Mouse (Mus musculus) left cerebral cortex, postnatal 10 days (tissue): ENCODE measurements around the gene Tgtp2. TPM values are rescaled to one million over a fixed set of nuclear protein-coding genes. Genes with fewer than 3 reads are reported as not detected.
"Not testable (repeated sequence)": the region's sequence is repeated elsewhere in the genome, so short reads cannot be mapped to it uniquely, and the experiment has no call there.

Experiments
- DNase-seq, 2 experiments: peaks; one replicate each; pipeline ENCODE4 v3.0.0; 2021 to 2022; ENCODE audit warnings: low spot score in 2 of 2, mixed read lengths in 1 of 2; ENCODE audit errors: extremely low spot score in 1 of 2
- intact Hi-C: fragments of 180-260 bp; cut with DNase I; formaldehyde crosslinking; loops from one replicate; pipeline ENCODE4 v1.15.1; 2025
- total RNA-seq, 2 experiments: library from RNA; stranded (reverse); gene quantifications; 2 replicates each; pipeline ENCODE4 v1.2.3; 2021

Gene Tgtp2
- not detected for total RNA-seq

DNA sequence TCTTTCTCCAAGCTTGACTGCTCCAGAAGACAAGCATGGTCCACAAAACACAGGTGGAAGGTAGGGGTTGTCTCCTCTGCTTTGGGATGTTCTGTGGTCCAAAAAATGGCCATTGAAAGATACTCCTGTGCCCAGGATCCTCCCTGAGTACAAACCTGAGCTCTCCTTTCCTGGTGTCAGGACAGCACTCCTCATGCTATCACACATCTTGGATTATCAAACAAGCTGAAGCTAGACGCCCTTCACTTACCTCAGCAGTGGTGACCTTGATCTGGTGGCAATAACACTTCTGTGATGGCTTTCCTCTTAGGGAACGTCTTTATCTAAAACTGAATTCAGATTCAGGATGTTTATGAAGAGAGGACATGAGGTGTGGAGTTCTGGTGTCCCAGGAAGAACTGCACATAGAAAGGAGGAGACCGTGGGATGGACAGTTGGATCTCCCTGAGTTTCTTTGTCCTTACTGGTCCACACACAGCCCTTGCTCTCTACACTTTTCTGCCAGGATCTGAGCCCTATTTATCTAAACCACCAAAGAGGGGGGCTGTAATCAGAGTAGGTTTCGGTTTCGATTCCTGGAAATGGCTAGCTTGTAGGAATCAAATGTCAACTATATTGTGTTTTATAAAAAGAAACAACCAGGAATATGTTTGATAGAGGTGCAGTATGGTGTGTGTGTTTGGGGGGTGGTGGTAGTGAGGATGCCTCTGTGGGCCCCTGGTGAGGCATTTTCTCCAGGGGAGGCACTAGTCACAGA, at the start of gene Tgtp2:
Gene Tgtp2 (minus strand): TSS at position 494 of the 757 bp plus-strand sequence.
- DNase-seq, intact Hi-C loops: not testable (repeated sequence)

DNA sequence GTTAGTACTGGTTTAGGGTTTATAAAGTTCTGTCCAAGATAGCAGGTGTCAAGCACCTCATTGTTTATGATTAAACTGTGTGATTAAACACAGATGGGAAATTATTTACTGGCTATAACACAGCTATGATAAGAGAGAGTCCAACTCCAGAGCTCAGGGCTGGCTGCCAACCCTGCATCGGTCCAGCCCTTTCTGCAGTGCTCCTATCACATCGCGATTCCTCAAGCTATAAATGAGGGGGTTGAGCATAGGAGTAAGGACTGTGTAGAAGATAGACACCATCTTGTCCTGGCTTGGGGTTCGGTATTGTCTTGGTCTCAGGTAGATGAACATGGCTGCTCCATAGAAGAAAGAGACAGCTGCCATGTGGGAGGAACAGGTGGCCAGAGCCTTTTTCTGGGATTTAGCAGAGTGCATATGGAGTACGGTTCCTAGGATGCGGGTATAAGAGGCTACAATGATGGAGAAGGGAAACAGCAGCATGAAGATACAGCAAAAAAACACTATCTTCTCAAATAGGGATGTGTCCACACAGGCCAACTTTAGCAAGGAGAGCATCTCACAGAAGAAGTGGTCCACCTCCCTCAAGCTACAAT, 48.7 kb upstream of the Tgtp2 start:
- intact Hi-C loops: loop anchor here (5.0 kb wide), 1 partner anchor 160 kb away; no protein-coding TSS in a partner anchor
- peak in 1 of 2 experiments; percentile 19 for DNase-seq

DNA sequence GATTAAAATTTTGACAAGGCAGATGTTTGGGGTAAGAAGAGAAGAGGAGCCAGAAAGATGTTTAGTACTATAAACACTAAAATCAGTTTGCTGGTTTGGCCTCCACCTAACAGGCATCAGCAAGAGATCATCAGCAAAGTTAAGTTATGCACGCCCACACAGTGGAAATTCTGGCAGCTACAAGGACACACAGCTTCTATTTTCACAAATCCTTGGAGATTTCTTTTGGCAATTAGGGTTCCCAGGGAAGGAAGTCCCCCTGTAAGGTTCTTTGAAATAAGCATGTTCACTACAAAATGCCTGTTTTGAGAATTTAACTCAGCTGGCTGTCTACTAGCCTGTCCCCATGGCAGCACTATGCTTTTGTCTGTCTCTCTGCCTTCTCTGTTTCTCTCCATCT, 47.0 kb upstream of the Tgtp2 start:
- no peak for DNase-seq
- intact Hi-C loops: loop anchor here (5.0 kb wide), 1 partner anchor 161 kb away; no protein-coding TSS in a partner anchor

DNA sequence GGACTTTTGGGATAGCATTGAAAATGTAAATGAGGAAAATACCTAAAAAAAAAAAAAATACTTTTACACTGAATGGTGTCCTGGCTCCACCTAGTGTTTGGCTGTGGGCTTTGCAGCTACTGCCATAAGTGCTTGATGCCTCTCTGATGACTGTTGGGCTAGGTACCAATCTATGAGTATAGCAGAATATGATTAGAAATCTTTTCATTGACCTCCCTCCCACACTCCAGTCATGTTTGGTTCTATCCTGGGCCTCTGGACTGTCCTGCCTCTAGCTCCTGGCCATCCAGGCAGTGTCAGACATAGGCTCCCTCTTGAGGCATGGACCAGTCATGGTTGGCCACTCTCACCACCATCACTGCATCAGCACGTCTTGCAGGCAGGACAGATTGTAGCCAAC, 44.8 kb upstream of the Tgtp2 start:
- intact Hi-C loops: loop anchor here (5.0 kb wide), 1 partner anchor 322 kb away; no protein-coding TSS in a partner anchor
- no peak for DNase-seq

DNA sequence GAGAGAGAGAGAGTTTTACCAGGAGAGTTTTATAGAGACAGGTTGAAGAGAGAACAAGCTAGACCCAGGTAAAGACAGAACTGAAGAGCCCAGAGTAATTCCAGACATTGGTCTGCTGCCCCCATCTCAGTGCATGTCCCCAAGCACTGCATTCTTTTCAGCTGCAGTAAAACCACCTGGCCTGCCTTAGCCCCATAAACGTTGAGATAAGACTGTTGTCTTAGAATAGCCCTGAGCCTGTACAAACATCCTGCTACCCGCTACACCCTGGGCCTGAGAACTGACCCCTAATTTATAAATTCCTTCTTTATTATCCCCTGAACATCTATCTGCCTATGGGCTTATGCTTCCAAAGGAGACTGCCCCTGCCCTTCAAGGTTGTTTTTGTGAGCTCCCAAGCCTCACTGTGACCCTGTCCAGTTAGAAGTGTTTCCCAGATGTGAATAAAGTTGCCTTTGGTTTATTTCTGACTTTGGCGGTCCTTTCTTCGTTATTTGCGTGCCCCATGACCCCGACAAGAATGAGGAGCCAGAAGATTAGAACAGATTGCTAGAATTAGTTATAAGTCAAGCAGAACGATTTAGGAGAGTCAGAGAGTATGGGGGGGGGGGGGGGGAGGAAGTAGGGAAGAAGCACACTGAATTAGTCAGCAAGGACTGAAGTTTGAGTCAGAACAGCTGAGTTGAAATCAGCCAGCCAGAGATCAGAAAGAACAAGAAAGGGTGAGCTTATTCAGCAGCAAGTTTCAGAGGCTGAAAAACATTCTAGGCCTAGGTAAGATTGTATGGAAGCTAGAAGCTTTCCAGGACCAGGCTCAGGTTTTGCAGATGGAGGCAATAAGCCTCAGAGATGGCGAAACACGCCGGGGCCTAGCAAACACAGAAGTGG, 43.9 kb upstream of the Tgtp2 start:
- intact Hi-C loops: loop anchor here (5.0 kb wide), 1 partner anchor 321 kb away; no protein-coding TSS in a partner anchor

DNA sequence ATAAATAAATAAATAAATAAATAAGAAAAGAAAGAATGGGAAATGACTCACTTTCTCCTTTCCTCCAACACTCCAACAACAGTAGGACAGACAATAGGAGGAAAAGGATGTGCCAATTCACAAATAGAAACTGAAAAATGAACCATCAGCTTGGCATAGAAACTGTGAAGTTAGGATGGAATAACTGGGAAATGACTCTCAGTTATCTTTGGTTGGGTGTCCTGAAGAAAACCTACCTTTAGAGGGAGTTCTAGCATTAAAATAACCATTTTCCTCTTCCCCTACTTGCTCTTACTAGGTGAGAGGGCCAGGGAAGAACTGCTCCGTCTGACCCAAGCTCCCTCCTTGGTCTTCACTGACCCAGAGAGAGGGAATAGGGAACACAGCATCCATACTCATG, 41.7 kb upstream of the Tgtp2 start:
- intact Hi-C loops: loop anchor here (5.0 kb wide), 1 partner anchor 318 kb away; no protein-coding TSS in a partner anchor
- no peak for DNase-seq

More for the DNA sequence above, 43.9 kb upstream of the Tgtp2 start:
- no peak for DNase-seq

DNA sequence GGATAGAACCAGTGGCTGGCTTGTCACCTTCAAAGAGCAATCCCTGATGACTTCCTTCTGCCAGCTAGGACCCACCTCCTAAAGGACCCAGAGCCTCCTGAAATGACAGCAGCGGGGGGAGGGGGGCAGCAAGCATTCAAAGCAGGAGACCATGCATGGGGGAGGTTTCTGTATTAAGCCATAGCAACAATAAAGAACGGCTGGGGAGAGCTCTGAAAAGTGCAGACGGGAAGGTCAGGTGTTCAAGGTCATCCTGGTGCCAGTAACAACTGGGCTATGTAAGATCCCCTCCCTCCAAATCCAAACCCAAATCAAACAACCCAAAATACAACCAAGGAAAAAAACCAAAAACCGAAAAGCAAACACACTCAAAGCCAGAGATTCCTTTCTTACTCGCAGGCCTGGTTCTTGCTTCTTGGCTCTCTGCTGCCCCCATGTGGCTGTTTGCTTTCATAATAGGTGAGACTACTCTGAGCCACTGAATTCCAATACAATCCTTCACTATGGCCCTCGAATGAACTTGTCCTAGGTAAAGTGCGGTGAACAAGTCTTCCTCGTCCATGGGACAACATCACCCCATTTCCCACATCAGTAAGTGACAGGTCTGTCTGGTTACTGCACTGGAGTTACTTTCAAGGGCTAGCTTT, 39.2 kb upstream of the Tgtp2 start:
- intact Hi-C loops: loop anchor here (1.0 kb wide), 1 partner anchor 229 kb away; no protein-coding TSS in a partner anchor
- peak; percentile 84 to 90 for DNase-seq

DNA sequence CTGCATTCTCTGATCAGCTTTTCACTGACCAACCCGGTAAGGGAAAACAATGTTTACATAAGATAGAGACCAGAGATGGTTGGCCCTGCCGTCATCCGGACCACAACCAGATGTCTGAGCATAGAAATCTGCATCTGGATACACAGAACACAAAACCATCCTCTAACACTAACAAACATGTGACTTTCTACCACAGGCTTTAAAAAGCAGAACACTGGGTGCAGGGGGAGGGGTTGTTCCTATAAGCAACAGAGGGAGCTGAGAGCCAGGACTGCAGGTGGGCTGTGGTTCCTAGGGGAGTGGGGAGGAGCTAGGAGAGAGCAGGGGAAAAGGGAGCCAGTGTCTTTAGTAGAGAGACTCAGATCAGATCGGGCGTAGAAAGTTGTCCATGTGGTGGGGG, 37.5 kb upstream of the Tgtp2 start:
- intact Hi-C loops: no loop called here

DNA sequence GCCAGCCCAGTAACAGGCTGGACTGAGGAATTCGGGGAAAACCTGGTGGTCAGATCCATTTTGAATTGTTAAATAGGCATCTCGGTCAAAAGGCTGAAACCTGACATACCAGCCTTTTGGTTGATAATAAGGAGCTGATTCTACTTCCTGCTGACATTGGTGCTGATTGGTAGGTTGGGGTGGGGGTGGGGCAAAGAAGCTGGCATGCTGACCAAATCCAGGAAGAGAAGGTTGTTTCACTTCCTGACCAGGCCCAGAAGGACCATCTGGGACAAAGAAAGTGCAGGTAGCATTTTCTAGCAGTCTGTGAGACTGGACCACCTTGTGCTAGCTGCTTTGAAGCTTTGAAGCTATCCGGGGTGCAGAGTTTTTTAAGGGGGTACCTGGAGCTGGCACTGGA, 36.4 kb upstream of the Tgtp2 start:
- intact Hi-C loops: no loop called here
- DNase-seq: no peak

More for the DNA sequence above, 37.5 kb upstream of the Tgtp2 start:
- DNase-seq: no peak

DNA sequence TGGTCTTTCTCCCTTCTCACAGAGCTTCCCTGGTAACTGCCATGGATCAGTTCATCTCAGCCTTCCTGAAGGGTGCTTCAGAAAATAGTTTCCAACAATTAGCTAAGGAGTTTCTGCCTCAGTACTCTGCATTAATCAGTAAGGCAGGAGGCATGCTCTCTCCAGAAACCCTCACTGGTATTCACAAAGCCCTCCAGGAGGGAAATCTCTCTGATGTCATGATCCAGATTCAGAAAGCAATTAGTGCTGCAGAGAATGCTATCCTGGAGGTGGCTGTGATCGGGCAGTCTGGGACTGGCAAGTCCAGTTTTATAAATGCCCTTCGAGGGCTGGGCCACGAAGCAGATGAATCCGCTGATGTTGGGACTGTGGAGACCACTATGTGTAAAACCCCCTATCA, 31.4 kb upstream of the Tgtp2 start:
- intact Hi-C loops: no loop called here
- no peak for DNase-seq

DNA sequence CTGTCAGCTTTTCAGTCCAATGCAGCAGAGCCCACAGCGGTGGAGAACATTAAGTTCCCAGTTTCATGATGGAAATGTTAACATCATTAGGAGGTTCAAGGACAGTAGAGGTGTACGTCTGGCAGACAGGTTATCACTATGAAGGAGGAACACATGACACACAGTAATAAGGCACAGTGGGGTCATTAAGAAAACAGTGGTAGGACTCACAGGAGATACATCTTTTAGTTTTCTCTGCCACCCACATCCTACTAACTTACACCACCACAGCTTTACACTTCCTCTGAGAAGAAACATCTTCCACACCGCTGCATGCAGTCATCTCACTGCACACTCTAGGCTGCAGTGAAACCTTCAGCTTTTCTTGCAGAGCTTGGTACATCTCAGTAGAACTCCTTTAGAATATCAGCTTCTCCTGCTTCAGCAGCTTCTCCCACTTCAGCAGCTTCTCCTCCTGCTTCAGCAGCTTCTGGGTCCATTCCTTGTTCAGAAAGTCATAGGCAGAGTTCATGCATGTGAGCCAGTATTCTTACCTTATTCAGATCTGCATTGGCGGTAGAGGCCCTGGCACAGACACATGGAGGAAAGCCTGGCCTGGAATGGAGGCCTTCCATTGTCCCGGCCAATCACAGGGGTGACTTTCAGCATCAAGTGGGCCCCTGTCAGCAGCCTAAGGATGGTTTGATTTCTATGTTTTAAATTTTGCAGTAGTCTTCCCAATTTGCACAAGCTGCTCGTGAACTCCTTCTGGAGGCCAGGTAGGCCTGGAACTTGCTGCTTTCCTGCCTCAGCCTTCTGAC, 30.1 kb upstream of the Tgtp2 start:
- no peak for DNase-seq
- intact Hi-C loops: no loop called here

DNA sequence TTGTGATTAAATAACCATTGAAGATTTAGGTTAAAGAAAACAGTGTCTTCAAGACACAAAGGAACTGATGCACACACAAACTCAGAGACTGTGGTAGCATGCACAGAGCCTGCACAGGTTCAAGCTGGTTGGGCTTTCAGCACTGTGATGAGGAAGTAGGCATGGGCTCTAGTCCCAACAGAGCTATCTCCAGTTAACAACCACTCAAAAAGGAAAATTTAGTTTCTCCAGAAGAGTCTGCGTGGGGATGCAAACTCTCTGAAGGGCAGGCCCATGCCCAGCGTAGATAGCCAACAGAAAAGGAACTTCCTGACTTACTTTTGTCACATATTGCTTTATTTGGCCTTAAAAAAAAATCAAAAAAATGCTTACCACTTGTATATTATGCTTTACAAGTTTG, 28.8 kb upstream of the Tgtp2 start:
- intact Hi-C loops: no loop called here
- no peak for DNase-seq

DNA sequence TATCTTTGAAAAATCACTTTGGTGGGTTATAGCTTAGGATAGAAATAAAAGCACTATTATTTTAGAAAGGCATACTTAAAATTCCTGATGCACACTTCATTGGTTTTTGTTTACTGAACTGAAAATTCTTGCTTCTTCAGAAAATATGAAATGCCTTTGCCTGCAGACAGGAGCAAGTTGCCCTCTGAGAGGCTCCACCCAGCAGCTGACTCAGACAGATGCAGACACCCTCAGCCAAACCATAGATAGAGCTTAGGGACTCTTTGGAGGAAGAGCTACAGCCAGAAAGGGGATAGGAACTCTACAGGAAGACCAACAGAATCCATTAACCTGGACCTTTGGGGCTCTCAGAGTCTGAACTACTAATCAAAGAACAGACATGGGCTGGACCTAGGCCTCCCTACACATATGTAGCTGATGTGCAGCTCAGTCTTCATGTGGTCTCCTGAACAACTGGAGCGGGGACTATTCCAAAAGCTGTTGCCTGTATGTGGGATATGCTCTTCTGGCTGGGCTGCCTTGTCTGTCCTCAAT, 28.1 kb upstream of the Tgtp2 start:
- intact Hi-C loops: no loop called here
- no peak for DNase-seq

DNA sequence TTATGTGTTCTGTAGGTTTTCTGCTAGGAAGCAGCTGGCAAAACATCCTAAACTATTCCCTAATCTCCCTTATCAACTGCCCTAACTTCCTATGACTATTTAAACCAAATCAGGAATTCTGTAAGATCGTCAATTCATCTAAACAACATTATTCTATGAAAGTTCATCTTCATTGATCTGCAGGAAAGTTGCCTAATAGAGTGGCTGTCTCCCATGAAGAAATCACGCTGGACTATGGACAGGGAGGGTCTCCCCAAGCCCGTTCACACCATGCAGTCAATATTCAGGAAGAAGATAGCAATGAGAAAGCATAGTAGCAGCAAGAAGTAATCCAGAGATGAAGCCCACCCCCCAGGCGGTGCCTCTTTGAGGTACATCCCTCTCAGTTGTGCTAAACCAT, 27.2 kb upstream of the Tgtp2 start:
- DNase-seq: no peak
- intact Hi-C loops: no loop called here

DNA sequence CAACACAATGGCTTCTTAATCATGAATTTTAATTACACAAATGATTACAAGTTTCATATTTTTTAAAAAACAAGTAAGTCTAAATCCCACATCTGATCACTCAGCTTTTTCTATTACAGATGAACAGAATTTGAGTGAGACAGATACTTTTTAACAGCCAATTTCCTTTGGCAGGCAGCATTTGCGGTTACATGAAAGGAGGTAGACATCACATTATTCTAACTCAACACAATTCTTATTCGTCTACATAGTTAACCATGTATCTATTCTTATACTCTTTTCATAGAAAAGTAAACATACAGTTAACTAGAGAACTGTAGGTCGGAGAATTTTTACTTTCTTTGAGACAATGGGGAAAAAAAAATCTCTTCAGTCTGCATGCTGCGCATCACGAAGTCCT, 26.5 kb upstream of the Tgtp2 start:
- no peak for DNase-seq
- intact Hi-C loops: no loop called here

DNA sequence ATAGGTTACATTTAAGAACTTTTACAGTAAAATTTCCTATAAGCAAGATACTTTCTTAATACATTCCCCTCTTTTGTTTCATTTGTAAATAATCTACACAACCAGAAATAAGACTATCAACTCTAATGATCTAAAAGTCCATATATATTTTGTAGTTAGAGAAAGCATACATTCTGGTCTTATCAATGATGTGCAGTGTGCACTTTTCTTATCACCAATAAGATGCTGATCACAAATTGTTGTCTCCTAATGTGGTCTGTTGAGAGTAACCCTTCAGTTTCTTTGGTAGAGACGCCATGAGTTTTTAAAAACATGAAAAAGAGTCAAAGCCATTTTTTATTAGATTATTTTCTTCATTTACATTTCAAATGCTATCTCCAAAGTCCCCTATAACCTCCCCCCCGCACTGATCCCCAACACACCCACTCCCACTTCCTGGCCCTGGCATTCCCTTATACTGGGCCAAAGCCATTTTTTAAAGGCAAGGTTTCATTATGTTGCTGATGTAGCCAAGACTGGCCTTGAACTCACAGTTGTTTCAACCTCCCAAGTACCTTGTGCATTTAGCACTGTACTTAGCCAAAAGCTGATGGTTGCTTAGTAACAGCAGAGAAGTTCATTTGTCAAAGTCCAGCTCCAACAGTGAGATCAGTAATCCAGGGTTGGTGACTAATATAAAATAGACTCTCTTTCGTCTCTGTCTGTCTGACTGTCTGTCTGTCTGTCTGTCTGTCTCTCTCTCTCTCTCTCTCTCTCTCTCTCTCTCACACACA, 25.9 kb upstream of the Tgtp2 start:
- no peak for DNase-seq
- intact Hi-C loops: no loop called here

DNA sequence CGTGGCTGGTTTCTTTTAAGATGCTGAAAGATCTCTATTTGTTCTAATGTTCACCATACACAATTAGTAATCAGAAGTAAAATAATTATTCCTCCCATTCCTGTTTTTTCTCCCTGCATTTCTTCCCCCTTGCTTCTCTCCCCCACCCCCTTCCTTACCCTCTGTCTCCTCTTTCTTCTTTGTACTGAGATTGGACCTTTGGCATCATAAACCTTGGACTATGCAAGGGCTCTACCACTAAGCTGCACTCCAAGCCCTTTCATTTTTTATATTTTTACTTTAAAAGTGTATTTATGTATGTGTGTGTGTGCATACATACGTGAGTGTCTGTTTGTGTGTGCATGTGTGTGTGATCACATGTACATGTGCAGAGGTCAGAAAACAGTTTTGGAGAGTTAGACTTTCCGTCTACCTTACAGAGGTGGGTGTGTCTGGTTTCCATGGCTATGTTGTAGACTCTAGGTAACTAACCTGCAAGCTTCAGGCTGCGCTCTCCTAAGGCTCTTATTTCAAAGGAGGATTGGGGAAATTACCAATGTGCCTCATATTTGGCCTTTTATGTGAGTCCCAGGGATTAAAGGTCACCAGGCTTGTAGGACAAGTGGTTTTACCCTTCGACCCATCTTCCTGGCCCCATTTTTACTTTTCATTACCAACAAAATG, 25.1 kb upstream of the Tgtp2 start:
- intact Hi-C loops: no loop called here
- no peak for DNase-seq
